Mouse (Mus musculus): ENCODE results near the gene Shld1. TPM values are rescaled to one million over a fixed set of nuclear protein-coding genes. Genes with fewer than 3 reads are reported as not detected.

Shld1 gene
- polyA plus RNA-seq, 1 experiment from 2014 or later, result 13.4 TPM

Other genes starting within 250 kb of the Shld1 start
- gene Gpcpd1, start 99.2 kb upstream of the Shld1 start, polyA plus RNA-seq (2015; fragmentation: Nextera tagmentation; extraction: Ambion mirVana), result 31.6 and 31.7 TPM in 2 replicates
- gene Chgb, start 94.3 kb downstream of the Shld1 start, polyA plus RNA-seq (2015; fragmentation: Nextera tagmentation; extraction: Ambion mirVana), result 0.53 and 1.4 TPM in 2 replicates
- 19.3 and 20.1 TPM in 2 replicates for gene Trmt6, start 129.1 kb downstream of the Shld1 start, polyA plus RNA-seq (2015; fragmentation: Nextera tagmentation; extraction: Ambion mirVana)
- 10.4 and 12.0 TPM in 2 replicates for gene Mcm8, start 129.2 kb downstream of the Shld1 start, polyA plus RNA-seq (2015; fragmentation: Nextera tagmentation; extraction: Ambion mirVana)
- 9.0 and 9.8 TPM in 2 replicates for gene Crls1, start 159.7 kb downstream of the Shld1 start, polyA plus RNA-seq (2015; fragmentation: Nextera tagmentation; extraction: Ambion mirVana)
- 12.7 and 18.3 TPM in 2 replicates for gene Lrrn4, start 194.0 kb downstream of the Shld1 start, polyA plus RNA-seq (2015; fragmentation: Nextera tagmentation; extraction: Ambion mirVana)

All from heart, embryonic 13.5 days (tissue).